Mouse (Mus musculus): ENCODE measurements around the gene Hmmr.
A peak's percentile ranks its signal among the peaks of the same experiment; 100 is the strongest.

Hmmr gene

DNA sequence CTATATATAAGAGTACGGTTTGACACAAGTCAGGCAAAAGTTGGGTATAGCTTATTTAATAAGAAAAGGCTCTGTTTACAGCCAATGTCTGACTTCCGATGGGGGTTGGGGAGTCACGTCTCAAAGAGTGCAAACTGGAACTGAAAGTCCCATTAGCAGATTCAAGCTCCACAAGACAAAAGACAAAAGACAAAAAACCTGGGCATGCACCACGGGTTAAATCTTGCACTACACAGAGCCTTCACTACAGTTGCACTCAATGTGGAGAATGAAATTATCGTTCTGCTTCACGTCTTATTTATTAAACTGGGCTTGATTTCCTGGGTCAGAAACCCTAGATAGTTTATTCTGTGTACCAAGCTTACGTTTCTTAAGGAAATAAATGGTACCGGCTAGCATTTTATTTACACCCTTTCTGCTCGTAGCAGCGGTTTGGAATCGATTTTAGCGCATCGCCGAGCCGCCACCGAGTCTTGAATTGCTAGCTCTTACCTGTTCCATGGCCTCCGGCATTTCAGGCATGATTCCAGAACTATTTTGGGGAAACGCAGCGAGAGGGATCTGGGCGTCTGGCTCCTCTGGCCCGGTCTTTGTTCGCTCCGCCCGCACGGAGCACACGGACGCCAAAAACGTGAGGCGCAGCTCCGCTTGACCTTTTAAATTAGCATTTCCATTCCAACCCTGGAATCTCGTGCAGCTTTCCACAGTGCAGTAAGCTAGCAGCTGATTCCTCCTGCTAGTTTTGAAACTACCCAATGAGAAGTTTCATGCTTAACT lies 38.7 kb downstream of the Hmmr start:
- peak; percentile 81 for DNase-seq

- DNase-seq = peak; percentile 65
These were observed 39.8 kb downstream of the Hmmr start for GRCm38 (mm10) chr11:40693366-40693951.

DNA sequence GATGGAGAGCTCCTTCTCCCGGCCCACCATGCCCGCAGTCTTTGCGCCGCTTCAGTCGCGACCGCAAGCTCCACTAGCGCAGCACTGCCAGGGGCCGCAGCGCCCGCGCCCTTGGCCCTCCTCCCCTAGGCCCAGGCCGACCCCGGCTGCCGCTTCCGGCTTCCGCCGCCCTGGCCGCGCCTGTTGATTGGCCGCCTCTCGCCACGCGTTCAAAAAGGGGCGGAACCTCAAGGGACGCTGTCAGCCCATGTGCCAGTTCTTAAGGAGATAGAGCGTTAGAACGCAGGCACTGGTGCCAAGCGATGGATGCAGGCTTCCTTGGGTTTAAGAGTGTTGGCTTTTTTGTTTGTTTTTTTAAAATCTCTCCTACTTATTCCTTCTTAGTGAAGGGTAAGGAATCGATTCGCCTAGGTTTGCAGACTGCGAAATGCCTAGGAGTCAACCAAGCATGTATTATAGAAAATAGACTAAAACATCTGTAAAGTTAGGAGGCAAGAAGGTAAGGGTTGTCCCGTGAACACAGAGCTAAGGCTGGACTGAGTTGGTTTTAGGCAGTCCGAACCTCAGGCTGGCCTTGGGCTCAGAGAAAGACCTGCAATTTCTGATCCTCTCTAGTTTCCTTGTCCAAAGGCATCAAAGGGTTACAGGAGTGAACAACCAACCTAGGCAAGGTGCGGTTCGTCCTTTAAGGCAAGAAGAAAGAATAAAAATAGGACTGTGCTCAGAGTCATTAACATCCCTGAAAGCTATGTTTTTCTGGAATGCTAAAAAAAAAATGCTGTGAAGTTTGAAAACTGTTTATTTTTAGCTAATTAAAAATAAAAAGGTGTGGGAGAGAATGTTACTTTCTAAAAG lies 40.5 kb downstream of the Hmmr start:
- DNase-seq = peak; percentile 97

DNA sequence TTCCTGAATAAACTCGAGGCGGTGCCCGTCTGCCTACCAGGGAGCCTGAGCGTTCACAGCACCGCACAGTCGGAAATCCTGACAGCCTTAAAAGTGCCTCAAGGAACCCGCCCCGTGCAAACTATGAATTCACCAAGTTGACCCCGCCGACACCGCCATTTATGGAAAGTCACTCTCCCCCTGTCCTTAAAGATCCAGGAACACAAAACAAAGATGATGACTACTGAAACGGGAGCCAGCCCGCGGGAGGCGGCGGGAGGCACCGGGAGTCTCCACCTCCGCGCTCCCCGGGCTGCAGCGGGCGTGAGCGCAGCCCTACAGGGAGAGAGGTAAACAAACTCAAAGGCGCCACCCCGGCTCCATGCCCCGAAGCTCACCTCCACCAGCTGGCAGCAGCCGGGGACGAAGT lies 41.1 kb downstream of the Hmmr start:
- DNase-seq = no peak

GRCm38 (mm10) chr11:40690444-40691127 lies 42.6 kb downstream of the Hmmr start:
- no peak for DNase-seq

DNA sequence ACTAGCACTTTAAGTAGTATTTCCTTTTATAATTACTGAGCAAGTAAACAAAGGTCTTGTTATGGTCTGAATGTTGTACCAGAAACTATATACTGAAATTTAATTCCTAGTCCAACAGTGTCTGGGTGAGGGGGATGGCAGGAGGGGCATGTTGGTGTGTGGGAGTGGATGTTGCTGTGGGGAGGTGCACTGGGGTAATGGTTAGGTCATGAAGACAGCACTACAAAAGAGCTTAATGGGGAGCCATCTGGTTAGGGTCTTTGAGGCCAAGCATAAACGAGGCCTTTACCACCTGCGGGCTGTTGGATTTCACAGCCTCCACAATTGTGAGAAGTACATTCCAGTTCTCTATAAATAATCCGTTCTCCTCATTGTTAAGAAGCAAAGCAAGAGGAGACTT lies 49.9 kb downstream of the Hmmr start:
- no peak for DNase-seq

- no peak for DNase-seq
These were observed 50.8 kb downstream of the Hmmr start for GRCm38 (mm10) chr11:40682456-40682855.

- DNase-seq = no peak
These were observed 56.1 kb downstream of the Hmmr start for GRCm38 (mm10) chr11:40677169-40677568.

- no peak for DNase-seq
These were observed 58.0 kb downstream of the Hmmr start for GRCm38 (mm10) chr11:40675014-40675730.
